Mouse (Mus musculus): ENCODE results near the gene Vmn2r84. TPM values are rescaled to one million over a fixed set of nuclear protein-coding genes. Genes with fewer than 3 reads are reported as not detected.

The Vmn2r84 gene
- total RNA-seq, 2 experiments from 2014 or later: 0.26 to 0.37 TPM

Other genes with a start within 250 kb of the Vmn2r84 start
- gene Olfr825, start 227.6 kb downstream of the Vmn2r84 start, total RNA-seq (2021): not detected
- gene Olfr826, start 210.1 kb downstream of the Vmn2r84 start, total RNA-seq (2021): not detected
- gene Olfr827, start 179.9 kb downstream of the Vmn2r84 start, total RNA-seq (2021): not detected
- under 1 TPM; 0.14 to 0.19 TPM for gene Neurod4, start 114.1 kb downstream of the Vmn2r84 start, total RNA-seq (2021)
- gene Tespa1, start 71.5 kb downstream of the Vmn2r84 start, total RNA-seq (2021): 1 to 10 TPM; 1.9 to 2.2 TPM
- under 1 TPM; 0.58 to 0.70 TPM for gene Vmn2r85, start 35.4 kb upstream of the Vmn2r84 start, total RNA-seq (2021)
- gene Vmn2r86, start 61.7 kb upstream of the Vmn2r84 start, total RNA-seq (2021): under 1 TPM; 0.12 to 0.28 TPM
- 1 to 10 TPM in 1 of 2 experiments, under 1 TPM in 1; 0.72 to 1.0 TPM for gene Vmn2r87, start 103.1 kb upstream of the Vmn2r84 start, total RNA-seq (2021)

All from left cerebral cortex, adult 18-20 months (tissue).